Mouse (Mus musculus) embryonic fibroblast, embryonic 13.5 days (primary cell): ENCODE measurements around the gene 1810046K07Rik.

Experiments
- CTCF ChIP-seq: IDR thresholded peaks from 2 replicates; pipeline ENCODE4 v1.5.1; 2011; ENCODE audit warnings: mild to moderate bottlenecking, control low read depth, low read length, moderate library complexity, borderline replicate concordance; ENCODE audit not compliant: insufficient read depth
- POLR2A ChIP-seq: IDR thresholded peaks from 2 replicates; pipeline ENCODE4 v1.6.1; 2011; ENCODE audit warnings: low read depth, mild to moderate bottlenecking, control low read depth, low read length, moderate library complexity

- TF ChIP-seq CTCF (no peak), POLR2A (no peak)
Observed at GRCm38 (mm10) chr9:51367124-51367523, 38.4 kb upstream of the 1810046K07Rik start.
